Mouse (Mus musculus) hindbrain, embryonic 13.5 days (tissue): Measurements from ENCODE around the gene Zbtb8b. TPM values are rescaled to one million over a fixed set of nuclear protein-coding genes. Genes with fewer than 3 reads are reported as not detected.

ENCODE experiments used
- ATAC-seq: fragments of 200-750 bp; cut with Nextera tagmentation; 2 replicates; pipeline ENCODE4 v1.8.0; 2017; ENCODE audit warnings: moderate TSS enrichment; ENCODE audit not compliant: low FRiP score
- H3K27ac ChIP-seq: fragments of 300-500 bp; sonication (generic); 2 replicates; pipeline ENCODE4 v1.5.1; 2015; ENCODE audit warnings: inconsistent platforms, mild to moderate bottlenecking, moderate library complexity
- H3K27me3 ChIP-seq: fragments of 300-500 bp; sonication (generic); 2 replicates; pipeline ENCODE4 v1.6.1; 2015; ENCODE audit warnings: mild to moderate bottlenecking, inconsistent platforms
- H3K36me3 ChIP-seq: fragments of 300-500 bp; sonication (generic); 2 replicates; pipeline ENCODE4 v1.6.1; 2015; ENCODE audit warnings: mild to moderate bottlenecking, inconsistent platforms
- H3K4me1 ChIP-seq: fragments of 300-500 bp; sonication (generic); replicated peaks from 2 replicates; pipeline ENCODE4 v1.6.1; 2015; ENCODE audit warnings: inconsistent platforms
- H3K4me2 ChIP-seq: fragments of 300-500 bp; sonication (generic); 2 replicates; pipeline ENCODE4 v1.6.1; 2015; ENCODE audit warnings: inconsistent platforms, mild to moderate bottlenecking, moderate library complexity
- H3K4me3 ChIP-seq: fragments of 300-500 bp; sonication (generic); 2 replicates; pipeline ENCODE4 v1.5.1; 2015; ENCODE audit warnings: mild to moderate bottlenecking, inconsistent platforms
- H3K9ac ChIP-seq: fragments of 300-500 bp; sonication (generic); 2 replicates; pipeline ENCODE4 v1.6.1; 2015; ENCODE audit warnings: mild to moderate bottlenecking, inconsistent platforms
- H3K9me3 ChIP-seq: fragments of 300-500 bp; sonication (generic); 2 replicates; pipeline ENCODE4 v1.6.1; 2016; ENCODE audit warnings: inconsistent platforms
- WGBS: fragments of 180-500 bp; shearing (Covaris S2); methylation state at CpG from one replicate; pipeline ENCODE4 v1.1.7; 2015; 5-methylcytosine and 5-hydroxymethylcytosine counted together
- polyA plus RNA-seq: library from polyadenylated mRNA; unstranded; fragments of >200 nt; fragmentation: Nextera tagmentation; extraction: Ambion mirVana; gene quantifications from 2 replicates; pipeline ENCODE4 v1.2.1, GENCODE M21; 2015

Zbtb8b gene
- polyA plus RNA-seq, 1 experiment from 2014 or later: 13.6 TPM

GRCm38 (mm10) chr4:129383586-129383985, 57.1 kb downstream of the Zbtb8b start:
- no peaks in the 10 kb centered on the region for H3K36me3 ChIP-seq
- no peak for ATAC-seq
- no peak overlapping the region for H3K4me3 ChIP-seq
- no peaks in the 10 kb centered on the region for H3K4me1 ChIP-seq
- H3K27ac ChIP-seq: no peak overlapping the region
- no peaks in the 10 kb centered on the region for H3K9me3 ChIP-seq
- 93% methylated on average over 3 of the region's 3 CpGs for WGBS
- H3K9ac ChIP-seq: no peak overlapping the region
- H3K27me3 ChIP-seq: peaks cover 15% of the 10 kb centered on the region
- no peak overlapping the region for H3K4me2 ChIP-seq

GRCm38 (mm10) chr4:129382488-129382887, 58.2 kb downstream of the Zbtb8b start:
- no peaks in the 10 kb centered on the region for H3K4me1 ChIP-seq
- no peak overlapping the region for H3K9ac ChIP-seq
- H3K9me3 ChIP-seq: no peaks in the 10 kb centered on the region
- no peak overlapping the region for H3K27ac ChIP-seq
- H3K4me2 ChIP-seq: no peak overlapping the region
- no peak overlapping the region for H3K4me3 ChIP-seq
- WGBS: 85% methylated on average over 2 of the region's 2 CpGs
- no peak for ATAC-seq
- no peaks in the 10 kb centered on the region for H3K36me3 ChIP-seq
- H3K27me3 ChIP-seq: peaks cover 15% of the 10 kb centered on the region

GRCm38 (mm10) chr4:129382029-129382428, 58.6 kb downstream of the Zbtb8b start:
- Histone ChIP-seq H3K4me3 (no peak overlapping the region), H3K9ac (no peak overlapping the region), H3K27ac (no peak overlapping the region), H3K4me2 (no peak overlapping the region), H3K27me3 (peaks cover 15% of the 10 kb centered on the region), H3K36me3 (no peaks in the 10 kb centered on the region), H3K4me1 (no peaks in the 10 kb centered on the region), H3K9me3 (no peaks in the 10 kb centered on the region)
- 94% methylated on average over 9 of the region's 9 CpGs for WGBS
- no peak for ATAC-seq

DNA sequence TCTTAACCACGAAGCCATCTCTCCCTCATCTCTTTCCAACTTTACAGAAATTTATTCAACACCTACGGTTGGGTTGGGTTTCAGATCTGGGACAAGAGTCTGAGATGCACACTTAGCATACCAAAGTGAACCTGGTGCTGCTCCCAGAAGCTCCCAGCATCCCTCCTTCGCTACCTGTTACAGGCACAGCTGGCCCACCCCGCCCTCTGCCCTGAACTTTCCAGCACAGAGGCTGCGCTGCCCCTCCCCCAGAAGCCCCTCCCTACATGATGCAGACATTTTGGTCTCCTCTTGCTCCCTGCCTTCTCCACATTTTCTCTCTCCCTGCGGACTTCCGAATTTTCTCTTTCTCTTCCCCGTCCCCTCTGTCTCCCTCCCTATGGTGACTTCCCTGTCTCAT, 59.5 kb downstream of the Zbtb8b start:
- no peak overlapping the region for H3K9ac ChIP-seq
- no peak overlapping the region for H3K4me3 ChIP-seq
- H3K4me1 ChIP-seq: peaks cover 8% of the 10 kb centered on the region
- H3K36me3 ChIP-seq: no peaks in the 10 kb centered on the region
- no peak overlapping the region for H3K4me2 ChIP-seq
- WGBS: 78% methylated on average over 8 of the region's 8 CpGs
- no peak for ATAC-seq
- H3K27ac ChIP-seq: no peak overlapping the region
- no peaks in the 10 kb centered on the region for H3K9me3 ChIP-seq
- peaks cover 15% of the 10 kb centered on the region for H3K27me3 ChIP-seq

DNA sequence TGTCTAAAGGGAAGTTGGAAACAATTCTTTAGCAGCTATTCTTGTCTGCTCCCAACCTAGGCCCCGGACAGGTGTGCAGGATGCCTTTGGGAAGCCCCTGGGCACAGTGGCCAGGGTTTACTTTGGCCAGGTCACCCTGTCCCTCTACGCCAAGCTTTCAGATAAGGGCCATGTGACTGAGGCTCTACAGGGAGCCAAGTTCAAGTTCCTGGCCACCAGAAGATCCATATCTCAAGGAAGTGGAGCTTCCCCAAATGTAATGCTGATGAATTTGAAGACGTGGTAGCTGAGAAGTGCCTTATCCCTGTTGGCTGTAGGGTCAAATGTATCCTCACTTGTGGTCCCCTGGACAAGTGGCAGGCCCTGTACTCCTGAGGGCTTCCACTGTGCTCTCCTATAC, 60.8 kb downstream of the Zbtb8b start:
- H3K27me3 ChIP-seq: peaks cover 20% of the 10 kb centered on the region
- no peak for ATAC-seq
- no peak overlapping the region for H3K9ac ChIP-seq
- H3K27ac ChIP-seq: no peak overlapping the region
- H3K4me1 ChIP-seq: peaks cover 17% of the 10 kb centered on the region
- H3K4me2 ChIP-seq: no peak overlapping the region
- no peaks in the 10 kb centered on the region for H3K36me3 ChIP-seq
- H3K9me3 ChIP-seq: no peaks in the 10 kb centered on the region
- 84% methylated on average over 3 of the region's 3 CpGs for WGBS
- H3K4me3 ChIP-seq: no peak overlapping the region

GRCm38 (mm10) chr4:129377601-129378390, 62.9 kb downstream of the Zbtb8b start, which contains the start of gene Zbtb8a:
Gene Zbtb8a, minus strand, starts transcription at chr4:129378116.
- Histone ChIP-seq H3K9ac (peak within 1 kb of the TSS; percentile 91), H3K27ac (peak within 1 kb of the TSS; percentile 92), H3K9me3 (no peaks in the 10 kb centered on the region), H3K36me3 (no peaks in the 10 kb centered on the region), H3K4me1 (peaks cover 18% of the 10 kb centered on the region), H3K4me2 (peak within 1 kb of the TSS; percentile 65), H3K4me3 (peak within 1 kb of the TSS; percentile 79), H3K27me3 (peaks cover 20% of the 10 kb centered on the region)
- WGBS: 2% methylated on average over 64 of the region's 65 CpGs
- ATAC-seq: peak; percentile 72

- Histone ChIP-seq H3K4me1 (peaks cover 18% of the 10 kb centered on the region), H3K9ac (peak overlapping the region; percentile 91), H3K27me3 (peaks cover 20% of the 10 kb centered on the region), H3K9me3 (no peaks in the 10 kb centered on the region), H3K4me3 (peak overlapping the region; percentile 79), H3K36me3 (no peaks in the 10 kb centered on the region), H3K27ac (peak overlapping the region; percentile 92), H3K4me2 (peak overlapping the region; percentile 65)
- ATAC-seq: peak; percentile 62
- under 1% methylated on average over 43 of the region's 68 CpGs for WGBS
These were observed 63.6 kb downstream of the Zbtb8b start for GRCm38 (mm10) chr4:129376961-129377545.

GRCm38 (mm10) chr4:129375821-129376220, 64.8 kb downstream of the Zbtb8b start:
- Histone ChIP-seq H3K9me3 (no peaks in the 10 kb centered on the region), H3K4me1 (peaks cover 18% of the 10 kb centered on the region), H3K4me3 (no peak overlapping the region), H3K36me3 (no peaks in the 10 kb centered on the region), H3K27me3 (peaks cover 20% of the 10 kb centered on the region), H3K4me2 (peak overlapping the region; percentile 65; the same call in 1 of the 2 replicates), H3K27ac (no peak overlapping the region), H3K9ac (no peak overlapping the region)
- ATAC-seq: no peak
- WGBS: 83% methylated on average over 5 of the region's 5 CpGs

Other genes with a start within 250 kb of the Zbtb8b start
- gene C77080, start 179.4 kb downstream of the Zbtb8b start, polyA plus RNA-seq: 5.3 and 5.4 TPM in 2 replicates
- 1.1 and 1.4 TPM in 2 replicates for gene Sync, start 153.2 kb downstream of the Zbtb8b start, polyA plus RNA-seq
- gene Rbbp4, start 105.5 kb downstream of the Zbtb8b start, polyA plus RNA-seq: 366 and 373 TPM in 2 replicates
- 26.8 and 28.8 TPM in 2 replicates for gene Zbtb8os, start 105.2 kb downstream of the Zbtb8b start, polyA plus RNA-seq
- gene Zbtb8a, start 62.7 kb downstream of the Zbtb8b start, polyA plus RNA-seq: 18.9 and 20.7 TPM in 2 replicates
- gene Bsdc1, start 20.7 kb upstream of the Zbtb8b start, polyA plus RNA-seq: 34.9 and 36.2 TPM in 2 replicates
- 0.13 TPM in 1 of 2 replicates, not detected in the other for gene Tssk3, start 50.2 kb upstream of the Zbtb8b start, polyA plus RNA-seq
- 0.36 TPM in 1 of 2 replicates, not detected in the other for gene Fam229a, start 50.3 kb upstream of the Zbtb8b start, polyA plus RNA-seq
- gene Marcksl1, start 72.7 kb upstream of the Zbtb8b start, polyA plus RNA-seq: 1,788 and 1,829 TPM in 2 replicates
- gene Hdac1, start 101.9 kb upstream of the Zbtb8b start, polyA plus RNA-seq: 111 and 113 TPM in 2 replicates
- gene Lck, start 132.8 kb upstream of the Zbtb8b start, polyA plus RNA-seq: 7.6 and 11.1 TPM in 2 replicates
- 0.80 and 0.87 TPM in 2 replicates for gene Fam167b, start 137.7 kb upstream of the Zbtb8b start, polyA plus RNA-seq
- gene Eif3i, start 159.8 kb upstream of the Zbtb8b start, polyA plus RNA-seq: 208 and 212 TPM in 2 replicates
- gene Tmem234, start 159.8 kb upstream of the Zbtb8b start, polyA plus RNA-seq: 195 and 196 TPM in 2 replicates
- gene Dcdc2b, start 173.4 kb upstream of the Zbtb8b start, polyA plus RNA-seq: 4.0 and 4.3 TPM in 2 replicates
- 30.0 and 37.8 TPM in 2 replicates for gene Iqcc, start 178.2 kb upstream of the Zbtb8b start, polyA plus RNA-seq
- gene Ccdc28b, start 183.1 kb upstream of the Zbtb8b start, polyA plus RNA-seq: 130 and 135 TPM in 2 replicates
- 56.8 and 58.1 TPM in 2 replicates for gene Txlna, start 200.2 kb upstream of the Zbtb8b start, polyA plus RNA-seq
- 15.7 and 17.6 TPM in 2 replicates for gene Kpna6, start 231.9 kb upstream of the Zbtb8b start, polyA plus RNA-seq